Mouse (Mus musculus) ES-E14 (cell line): ENCODE data around the gene Dnajc7. TPM values are rescaled to one million over a fixed set of nuclear protein-coding genes. Genes with fewer than 3 reads are reported as not detected.
A peak's percentile ranks its signal among the peaks of the same experiment; 100 is the strongest.

Experiments
- DNase-seq: peaks from one replicate; pipeline ENCODE4 v3.0.0-alpha.2; 2013; ENCODE audit warnings: low read depth, low spot score
- H3K27ac ChIP-seq: 2 replicates; pipeline ENCODE4 v1.5.1; 2012; ENCODE audit warnings: low read depth, mild to moderate bottlenecking, low read length, moderate library complexity, mixed read lengths; ENCODE audit not compliant: poor library complexity, insufficient read depth, severe bottlenecking
- H3K36me3 ChIP-seq: 2 replicates; pipeline ENCODE4 v1.6.1; 2012; ENCODE audit warnings: mild to moderate bottlenecking, low read length, moderate library complexity, mixed read lengths; ENCODE audit not compliant: control insufficient read depth, poor library complexity, insufficient read depth, severe bottlenecking
- H3K4me1 ChIP-seq, 2 experiments: fragments of 150-350 bp in 1 of 2; sonication (generic) in 1 of 2; 2 replicates each; pipeline ENCODE4 v1.6.1; 2012; ENCODE audit warnings: low read length in 2 of 2, mild to moderate bottlenecking in 1 of 2, mixed read lengths in 1 of 2; ENCODE audit not compliant: control insufficient read depth in 2 of 2, insufficient read depth in 2 of 2, poor library complexity in 1 of 2
- H3K4me3 ChIP-seq, 2 experiments: fragments of 150-350 bp in 1 of 2; sonication (generic) in 1 of 2; 2 replicates each; pipeline ENCODE4 v1.5.1; 2012; ENCODE audit warnings: low read length in 2 of 2, low read depth in 1 of 2, mild to moderate bottlenecking in 1 of 2, mixed read lengths in 1 of 2; ENCODE audit not compliant: insufficient read depth in 1 of 2, poor library complexity in 1 of 2, severe bottlenecking in 1 of 2
- H3K9ac ChIP-seq: 2 replicates; pipeline ENCODE4 v1.6.1; 2012; ENCODE audit warnings: low read depth, mild to moderate bottlenecking, low read length, mixed read lengths; ENCODE audit not compliant: poor library complexity, insufficient read depth, severe bottlenecking
- H3K9me3 ChIP-seq: fragments of 150-350 bp; sonication (generic); 2 replicates; pipeline ENCODE4 v1.6.1; 2012; ENCODE audit warnings: low read depth, mild to moderate bottlenecking, low read length; ENCODE audit not compliant: control insufficient read depth, insufficient read depth
- CHD2 ChIP-seq: IDR thresholded peaks from 2 replicates; pipeline ENCODE4 v1.6.1; 2014; ENCODE audit warnings: mild to moderate bottlenecking, low read depth, low read length, inconsistent platforms
- HCFC1 ChIP-seq: IDR thresholded peaks from 2 replicates; pipeline ENCODE4 v1.6.1; 2012; ENCODE audit warnings: low read length, inconsistent platforms, borderline replicate concordance; ENCODE audit not compliant: insufficient read depth
- MAFK ChIP-seq: IDR thresholded peaks from 2 replicates; pipeline ENCODE4 v1.6.1; 2014; ENCODE audit warnings: mild to moderate bottlenecking, low read depth, low read length, inconsistent platforms; ENCODE audit not compliant: insufficient read depth
- ZC3H11A ChIP-seq: IDR thresholded peaks from 2 replicates; pipeline ENCODE4 v1.6.1; 2012; ENCODE audit warnings: low read depth, mild to moderate bottlenecking, inconsistent platforms, low read length, borderline replicate concordance
- ZNF384 ChIP-seq: IDR thresholded peaks from 2 replicates; pipeline ENCODE4 v1.6.1; 2012; ENCODE audit warnings: low read depth, low read length, inconsistent platforms
- in situ Hi-C, 2 experiments: fragments of 600-800 bp; cut with MboI; formaldehyde crosslinking; loops; one replicate each; pipeline ENCODE4 v1.15.1; 2025; ENCODE audit warnings: low sequenced_read_pairs in 2 of 2, inconsistent platforms in 1 of 2; ENCODE audit not compliant: unreplicated experiment in 2 of 2
- total RNA-seq: library from RNA; depleted of rRNA; stranded (reverse); fragments of 300-350 nt; gene quantifications from 2 replicates; pipeline ENCODE4 v1.2.3, GENCODE M21; 2012

Dnajc7 gene
- total RNA-seq, 1 experiment = 208 TPM

DNA sequence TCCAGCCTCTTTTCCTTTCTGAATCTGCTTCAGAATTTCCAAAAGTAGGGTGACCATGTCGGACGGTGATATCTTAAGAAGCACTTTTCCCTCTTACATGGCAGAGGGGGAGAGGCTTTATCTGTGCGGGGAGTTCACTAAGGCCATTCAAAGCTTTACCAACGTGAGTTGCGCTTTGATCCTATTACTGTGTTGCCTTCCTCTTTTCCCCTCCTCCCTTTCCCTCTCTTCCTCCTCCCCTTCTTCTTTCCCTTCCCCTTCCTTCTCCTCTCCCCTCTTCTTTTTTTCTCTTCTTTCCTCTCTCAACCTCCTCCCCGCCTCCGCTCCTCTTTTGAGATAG is 74.3 kb downstream of the Dnajc7 start:
- no peak for DNase-seq
- H3K9me3 ChIP-seq = no peaks in the 10 kb centered on the region
- H3K9ac ChIP-seq = peak overlapping the region; percentile 49
- TF ChIP-seq ZC3H11A (no peak), MAFK (no peak), ZNF384 (no peak), HCFC1 (no peak), CHD2 (no peak)
- peak overlapping the region; percentile 33 to 57 for H3K4me3 ChIP-seq
- in situ Hi-C loops = no loop called here
- H3K4me1 ChIP-seq = peaks cover 6 to 21% of the 10 kb centered on the region in 2 experiments
- H3K36me3 ChIP-seq = no peaks in the 10 kb centered on the region
- H3K27ac ChIP-seq = no peak overlapping the region

DNA sequence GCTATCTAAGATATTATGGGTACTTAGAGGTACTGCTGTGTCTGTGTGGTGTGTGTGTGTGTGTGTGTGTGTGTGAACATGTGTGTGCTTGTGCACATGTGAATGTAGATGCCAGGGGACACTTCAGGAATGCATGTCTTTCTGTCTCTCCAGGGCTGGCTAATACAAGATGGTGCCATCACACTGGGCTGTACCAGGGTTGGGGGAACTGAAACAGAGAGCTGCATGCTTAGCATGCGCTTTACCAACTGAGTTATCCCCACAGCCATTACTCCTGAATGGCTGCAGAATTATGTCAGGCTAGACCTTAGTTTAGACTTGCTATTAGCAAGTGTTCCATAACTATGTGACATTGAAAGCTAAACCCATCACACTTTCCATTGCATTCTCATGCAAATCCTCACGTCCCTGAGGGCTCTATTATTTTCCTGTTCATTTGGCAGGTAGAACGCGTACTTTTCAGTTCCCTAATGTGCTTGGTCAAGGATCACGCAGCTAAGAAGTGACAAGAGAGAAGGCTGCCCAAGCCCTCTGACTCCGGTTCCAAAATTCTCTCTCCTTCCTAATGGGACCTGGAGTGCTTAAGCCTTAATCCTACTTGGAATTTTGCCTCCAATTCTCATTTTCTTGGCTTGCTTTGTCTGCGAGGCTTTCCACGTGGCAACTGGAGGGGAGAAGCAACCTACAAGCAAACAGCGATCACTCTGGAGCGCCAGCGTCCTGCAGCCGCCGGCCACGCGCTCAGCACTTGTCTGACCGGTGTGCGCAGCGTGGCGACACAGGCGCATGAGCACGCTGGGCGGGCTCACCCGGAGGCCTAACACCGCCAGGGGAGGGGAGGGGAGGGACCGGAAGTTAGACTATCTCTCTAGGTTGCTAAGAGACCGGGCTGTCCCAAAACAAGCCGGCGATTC is 74.9 kb downstream of the Dnajc7 start, which contains the start of gene Ttc25:
Gene Ttc25 (plus strand): TSS at position 776 of the 914 bp plus-strand sequence.
- peak; percentile 86 for DNase-seq
- Histone ChIP-seq H3K4me1 (peaks cover 5 to 14% of the 10 kb centered on the region in 2 experiments; a peak in 3 of 4 replicates), H3K27ac (peak within 1 kb of the TSS; percentile 46; the same call in 1 of the 2 replicates), H3K9me3 (no peaks in the 10 kb centered on the region), H3K4me3 (peak within 1 kb of the TSS; percentile 56 to 60), H3K36me3 (no peaks in the 10 kb centered on the region), H3K9ac (peak within 1 kb of the TSS; percentile 78)
- in situ Hi-C loops = no loop called here
- 0 out of 2 replicates have a peak, but pooled peaks have one; percentile 52 for TF ChIP-seq HCFC1
- no peak for TF ChIP-seq MAFK

DNA sequence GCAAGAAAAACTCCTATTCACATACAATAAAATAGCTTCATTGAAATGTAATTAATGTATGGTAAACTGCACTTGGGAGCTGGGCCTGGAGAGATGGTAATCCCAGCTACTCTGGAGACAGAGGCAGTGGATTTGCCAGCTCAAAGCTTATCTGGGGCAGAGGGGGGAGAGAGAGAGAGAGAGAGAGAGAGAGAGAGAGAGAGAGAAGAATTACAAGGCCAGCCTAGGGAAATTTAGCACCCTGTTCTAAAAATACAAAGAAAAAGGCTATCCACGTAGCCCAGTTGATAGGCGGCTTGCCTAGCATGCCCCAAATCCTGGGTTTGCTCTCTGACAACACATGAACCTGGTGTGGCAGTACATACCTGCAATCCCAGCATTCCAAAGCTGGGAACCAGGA is 78.4 kb downstream of the Dnajc7 start:
- TF ChIP-seq HCFC1 = no peak
- TF ChIP-seq ZNF384 = no peak
- TF ChIP-seq CHD2 = no peak
- no peak for TF ChIP-seq ZC3H11A
- no peak for TF ChIP-seq MAFK
- H3K9ac ChIP-seq = no peak overlapping the region
- no peaks in the 10 kb centered on the region for H3K36me3 ChIP-seq
- H3K9me3 ChIP-seq = no peaks in the 10 kb centered on the region
- no peak for DNase-seq
- in situ Hi-C loops = no loop called here
- peaks cover 0 to 8% of the 10 kb centered on the region in 2 experiments; a peak in 1 of 4 replicates for H3K4me1 ChIP-seq
- no peak overlapping the region for H3K27ac ChIP-seq
- H3K4me3 ChIP-seq = no peak overlapping the region

DNA sequence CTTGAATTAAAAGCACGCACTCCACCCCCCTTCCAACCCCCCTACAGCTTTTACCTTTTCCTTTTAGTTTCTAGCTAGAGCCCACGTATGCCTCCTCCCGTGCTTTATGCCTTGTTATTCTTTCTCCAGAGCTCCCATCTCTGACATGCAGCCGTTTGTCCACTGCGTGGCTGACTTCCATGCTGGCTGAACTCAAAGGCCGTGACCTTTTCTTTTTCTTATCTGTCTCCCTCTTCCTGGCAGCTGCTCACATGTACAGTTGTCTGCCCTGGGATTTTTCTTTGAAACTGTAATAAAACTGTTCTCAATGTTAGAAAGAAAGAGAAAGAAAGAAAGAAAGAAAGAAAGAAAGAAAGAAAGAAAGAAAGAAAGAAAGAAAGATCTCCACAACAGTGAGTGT is 79.0 kb downstream of the Dnajc7 start:
- no peak for DNase-seq
- H3K4me1 ChIP-seq = peaks cover 0 to 6% of the 10 kb centered on the region in 2 experiments; a peak in 1 of 4 replicates
- H3K36me3 ChIP-seq = no peaks in the 10 kb centered on the region
- TF ChIP-seq HCFC1 (no peak), CHD2 (no peak), ZC3H11A (no peak), MAFK (no peak), ZNF384 (no peak)
- no peaks in the 10 kb centered on the region for H3K9me3 ChIP-seq
- no peak overlapping the region for H3K27ac ChIP-seq
- no peak overlapping the region for H3K9ac ChIP-seq
- no peak overlapping the region for H3K4me3 ChIP-seq
- in situ Hi-C loops = no loop called here
